Mouse (Mus musculus) lung, postnatal 0 days (tissue): ENCODE results near the gene Fam102a. TPM values are rescaled to one million over a fixed set of nuclear protein-coding genes. Genes with fewer than 3 reads are reported as not detected.

Experiments
- ATAC-seq: fragments of 200-750 bp; cut with Nextera tagmentation; 2 replicates; pipeline ENCODE4 v1.8.0; 2017; ENCODE audit warnings: moderate library complexity
- DNase-seq: peaks from one replicate; pipeline ENCODE4 v3.0.0-alpha.2; 2016; ENCODE audit warnings: low spot score
- H3K27ac ChIP-seq: fragments of 300-500 bp; sonication (generic); 2 replicates; pipeline ENCODE4 v1.5.1; 2014; ENCODE audit warnings: antibody characterized with exemption, mild to moderate bottlenecking, low read length, mixed read lengths
- H3K27me3 ChIP-seq: fragments of 300-500 bp; sonication (generic); replicated peaks from 2 replicates; pipeline ENCODE4 v1.6.1; 2014; ENCODE audit warnings: low read length, mixed read lengths; ENCODE audit not compliant: insufficient read depth
- H3K36me3 ChIP-seq: fragments of 300-500 bp; sonication (generic); 2 replicates; pipeline ENCODE4 v1.6.1; 2014; ENCODE audit warnings: low read length, mixed read lengths; ENCODE audit not compliant: insufficient read depth
- H3K4me1 ChIP-seq: fragments of 300-500 bp; sonication (generic); 2 replicates; pipeline ENCODE4 v1.6.1; 2014; ENCODE audit warnings: antibody characterized with exemption, low read depth, low read length, mixed read lengths; ENCODE audit not compliant: insufficient read depth
- H3K4me2 ChIP-seq: fragments of 300-500 bp; sonication (generic); replicated peaks from 2 replicates; pipeline ENCODE4 v1.6.1; 2014; ENCODE audit warnings: low read depth, mild to moderate bottlenecking, low read length, moderate library complexity, mixed read lengths
- H3K4me3 ChIP-seq: fragments of 300-500 bp; sonication (generic); 2 replicates; pipeline ENCODE4 v1.5.1; 2014; ENCODE audit warnings: low read depth, low read length
- H3K9ac ChIP-seq: fragments of 300-500 bp; sonication (generic); replicated peaks from 2 replicates; pipeline ENCODE4 v1.6.1; 2014; ENCODE audit warnings: low read depth, mild to moderate bottlenecking
- H3K9me3 ChIP-seq: fragments of 300-500 bp; sonication (generic); 2 replicates; pipeline ENCODE4 v1.6.1; 2016; ENCODE audit warnings: low read length, mixed read lengths
- CTCF ChIP-seq: IDR thresholded peaks from 2 replicates; pipeline ENCODE4 v1.5.1; 2016; ENCODE audit warnings: antibody characterized with exemption, mild to moderate bottlenecking
- EP300 ChIP-seq: IDR thresholded peaks from 2 replicates; pipeline ENCODE4 v1.6.1; 2016; ENCODE audit warnings: antibody characterized with exemption, mild to moderate bottlenecking, control low read depth
- WGBS: fragments of 180-500 bp; shearing (Covaris S2); extraction: QIAGEN DNeasy Blood & Tissue Kit; methylation state at CpG from one replicate; pipeline ENCODE4 v1.1.7; 2014; 5-methylcytosine and 5-hydroxymethylcytosine counted together
- polyA plus RNA-seq: library from polyadenylated mRNA; unstranded; fragments of >200 nt; fragmentation: Nextera tagmentation; extraction: Ambion mirVana; gene quantifications from 2 replicates; pipeline ENCODE4 v1.2.1, GENCODE M21; 2015

Gene Fam102a
- polyA plus RNA-seq, 1 experiment from 2014 or later = 8.0 TPM

DNA sequence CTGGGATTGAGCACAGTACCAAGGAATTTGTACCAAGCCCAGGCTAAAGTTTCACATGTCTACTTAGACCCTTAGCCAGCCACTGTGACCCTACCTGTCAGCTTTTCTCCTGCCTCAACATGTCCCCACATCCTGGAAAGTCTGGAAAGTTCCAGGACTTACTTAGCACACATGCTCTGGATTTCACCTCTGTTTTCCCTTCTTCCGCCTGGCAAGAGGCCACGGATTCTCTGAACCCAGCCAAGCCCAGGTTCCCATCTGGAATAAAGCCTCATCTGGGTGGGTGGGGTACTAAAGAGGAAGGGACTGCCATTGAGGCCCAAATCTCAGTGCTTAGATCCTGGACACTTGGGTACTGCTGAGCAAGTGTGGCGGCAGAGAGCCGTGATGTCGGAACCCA lies 2.8 kb downstream of the Fam102a start:
- no peaks in the 10 kb centered on the region for H3K27me3 ChIP-seq
- no peak for DNase-seq
- TF ChIP-seq CTCF = no peak
- TF ChIP-seq EP300 = no peak
- peak overlapping the region; percentile 87 for H3K4me2 ChIP-seq
- H3K9me3 ChIP-seq = no peaks in the 10 kb centered on the region
- peak overlapping the region; percentile 86 for H3K9ac ChIP-seq
- peaks cover 35% of the 10 kb centered on the region for H3K4me1 ChIP-seq
- peak overlapping the region; percentile 85; the same call in 1 of the 2 replicates for H3K4me3 ChIP-seq
- ATAC-seq = no peak
- no peaks in the 10 kb centered on the region for H3K36me3 ChIP-seq
- peak overlapping the region; percentile 97; the same call in 1 of the 2 replicates for H3K27ac ChIP-seq
- WGBS = 43% methylated on average over 5 of the region's 5 CpGs

DNA sequence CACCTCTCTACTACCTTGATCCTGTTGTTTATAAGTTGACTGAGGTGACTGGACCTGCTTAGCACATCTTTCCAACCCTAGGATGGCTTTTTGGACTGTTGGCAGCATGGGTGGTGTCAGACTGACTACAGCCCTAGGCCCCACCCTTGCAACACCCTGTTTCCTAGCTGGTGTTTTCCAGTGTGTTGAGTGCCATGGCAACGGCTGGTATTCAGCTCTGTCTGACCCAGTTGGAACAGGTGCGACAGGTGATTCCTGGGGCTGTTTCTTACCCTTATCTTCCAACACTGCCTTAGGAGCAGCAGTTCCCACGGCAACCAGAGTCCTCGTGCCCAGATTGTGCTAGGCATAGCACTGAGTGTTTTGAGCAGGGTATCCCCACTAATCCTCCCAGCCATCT lies 3.3 kb downstream of the Fam102a start:
- DNase-seq (peak; percentile 53), ATAC-seq (no peak)
- Histone ChIP-seq H3K4me2 (peak overlapping the region; percentile 87), H3K9me3 (no peaks in the 10 kb centered on the region), H3K4me1 (peaks cover 39% of the 10 kb centered on the region), H3K4me3 (no peak overlapping the region), H3K36me3 (no peaks in the 10 kb centered on the region), H3K9ac (no peak overlapping the region), H3K27me3 (no peaks in the 10 kb centered on the region), H3K27ac (0 out of 2 replicates have a peak overlapping the region, but pooled peaks have one; percentile 32)
- 49% methylated on average over 4 of the region's 4 CpGs for WGBS
- no peak for TF ChIP-seq CTCF
- TF ChIP-seq EP300 = no peak

GRCm38 (mm10) chr2:32539452-32539981 lies 4.4 kb downstream of the Fam102a start:
- H3K4me1 ChIP-seq = peaks cover 35% of the 10 kb centered on the region
- no peak overlapping the region for H3K9ac ChIP-seq
- DNase-seq (peak; percentile 32), ATAC-seq (no peak)
- H3K9me3 ChIP-seq = no peaks in the 10 kb centered on the region
- TF ChIP-seq CTCF (no peak), EP300 (no peak)
- H3K4me2 ChIP-seq = peak overlapping the region; percentile 9; the same call in 1 of the 2 replicates
- 42% methylated on average over 14 of the region's 14 CpGs for WGBS
- H3K27ac ChIP-seq = peak overlapping the region; percentile 47; the same call in 1 of the 2 replicates
- H3K4me3 ChIP-seq = no peak overlapping the region
- H3K36me3 ChIP-seq = no peaks in the 10 kb centered on the region
- H3K27me3 ChIP-seq = no peaks in the 10 kb centered on the region

DNA sequence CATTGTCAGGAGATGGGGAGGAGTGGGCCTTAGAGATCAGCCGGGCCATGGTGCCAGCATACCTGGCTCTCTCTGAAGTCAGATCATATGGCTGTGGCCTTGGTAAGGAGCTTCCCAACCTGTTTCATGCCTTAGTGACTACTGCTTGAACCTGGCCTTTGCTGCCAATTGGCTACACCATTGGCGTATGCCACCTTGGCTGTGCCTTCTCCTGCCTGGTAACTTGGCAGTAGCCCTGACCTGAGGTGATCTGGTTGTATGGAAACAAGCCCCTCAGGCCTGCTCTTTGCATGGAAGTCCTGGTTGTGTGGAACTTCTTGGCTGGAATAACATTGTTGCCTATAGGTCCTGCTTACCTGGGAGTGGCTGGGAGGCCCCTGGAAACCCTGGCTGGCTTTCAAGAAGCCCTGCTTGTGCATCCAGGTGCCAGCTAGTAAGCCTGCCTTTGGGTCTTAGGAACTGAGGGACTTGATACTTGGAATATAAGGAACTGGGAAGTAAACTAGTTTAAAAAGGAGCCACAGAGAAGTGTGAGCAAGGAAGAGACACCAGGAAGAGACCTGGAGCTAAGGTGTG lies 6.3 kb downstream of the Fam102a start:
- 62% methylated on average over 2 of the region's 2 CpGs for WGBS
- H3K27ac ChIP-seq = no peak overlapping the region
- H3K27me3 ChIP-seq = no peaks in the 10 kb centered on the region
- H3K4me3 ChIP-seq = no peak overlapping the region
- no peak for DNase-seq
- no peaks in the 10 kb centered on the region for H3K36me3 ChIP-seq
- no peaks in the 10 kb centered on the region for H3K9me3 ChIP-seq
- H3K4me1 ChIP-seq = peaks cover 35% of the 10 kb centered on the region
- H3K9ac ChIP-seq = no peak overlapping the region
- TF ChIP-seq CTCF (no peak), EP300 (no peak)
- ATAC-seq = no peak
- no peak overlapping the region for H3K4me2 ChIP-seq

- no peak for DNase-seq
- Histone ChIP-seq H3K4me1 (peaks cover 28% of the 10 kb centered on the region), H3K9me3 (no peaks in the 10 kb centered on the region), H3K27ac (no peak overlapping the region), H3K27me3 (no peaks in the 10 kb centered on the region), H3K36me3 (no peaks in the 10 kb centered on the region), H3K9ac (no peak overlapping the region), H3K4me3 (no peak overlapping the region), H3K4me2 (no peak overlapping the region)
- ATAC-seq = no peak
- TF ChIP-seq CTCF (no peak), EP300 (no peak)
- WGBS = 63% methylated on average over 4 of the region's 4 CpGs
Measured at GRCm38 (mm10) chr2:32541986-32542573, 6.9 kb downstream of the Fam102a start.

GRCm38 (mm10) chr2:32543031-32543449 lies 7.9 kb downstream of the Fam102a start:
- WGBS = 43% methylated on average over 3 of the region's 3 CpGs
- ATAC-seq = no peak

More at GRCm38 (mm10) chr2:32543031-32543449, 7.9 kb downstream of the Fam102a start:
- TF ChIP-seq CTCF = no peak
- no peak for TF ChIP-seq EP300
- H3K4me1 ChIP-seq = peaks cover 24% of the 10 kb centered on the region
- H3K4me2 ChIP-seq = no peak overlapping the region
- H3K9ac ChIP-seq = no peak overlapping the region
- H3K4me3 ChIP-seq = no peak overlapping the region
- H3K36me3 ChIP-seq = no peaks in the 10 kb centered on the region
- H3K9me3 ChIP-seq = no peaks in the 10 kb centered on the region
- peak overlapping the region; percentile 20; the same call in 1 of the 2 replicates for H3K27ac ChIP-seq
- peak; percentile 14 for DNase-seq
- H3K27me3 ChIP-seq = no peaks in the 10 kb centered on the region
